Mouse (Mus musculus) forebrain, embryonic 12.5 days (tissue): ENCODE results near the gene Gmps. TPM values are rescaled to one million over a fixed set of nuclear protein-coding genes. Genes with fewer than 3 reads are reported as not detected.

Experiments
- ATAC-seq: fragments of 200-750 bp; cut with Nextera tagmentation; 2 replicates; pipeline ENCODE4 v1.8.0; 2017; ENCODE audit warnings: moderate TSS enrichment; ENCODE audit not compliant: low FRiP score
- H3K27ac ChIP-seq: fragments of 300-500 bp; sonication (generic); 2 replicates; pipeline ENCODE4 v1.5.1; 2016; ENCODE audit warnings: mild to moderate bottlenecking
- H3K27me3 ChIP-seq: fragments of 300-500 bp; sonication (generic); 2 replicates; pipeline ENCODE4 v1.6.1; 2016; ENCODE audit warnings: mild to moderate bottlenecking
- H3K36me3 ChIP-seq: fragments of 300-500 bp; sonication (generic); replicated peaks from 2 replicates; pipeline ENCODE4 v1.6.1; 2016; ENCODE audit warnings: mild to moderate bottlenecking
- H3K4me1 ChIP-seq: fragments of 300-500 bp; sonication (generic); 2 replicates; pipeline ENCODE4 v1.6.1; 2016
- H3K4me2 ChIP-seq: fragments of 300-500 bp; sonication (generic); 2 replicates; pipeline ENCODE4 v1.6.1; 2016; ENCODE audit warnings: mild to moderate bottlenecking, moderate library complexity
- H3K4me3 ChIP-seq: fragments of 300-500 bp; sonication (generic); replicated peaks from 2 replicates; pipeline ENCODE4 v1.5.1; 2016; ENCODE audit warnings: mild to moderate bottlenecking
- H3K9ac ChIP-seq: fragments of 300-500 bp; sonication (generic); 2 replicates; pipeline ENCODE4 v1.6.1; 2016; ENCODE audit warnings: mild to moderate bottlenecking
- H3K9me3 ChIP-seq: fragments of 300-500 bp; sonication (generic); 2 replicates; pipeline ENCODE4 v1.6.1; 2016
- WGBS: fragments of 180-500 bp; shearing (Covaris S2); methylation state at CpG from one replicate; pipeline ENCODE4 v1.1.7; 2016; 5-methylcytosine and 5-hydroxymethylcytosine counted together
- polyA plus RNA-seq: library from polyadenylated mRNA; unstranded; fragments of >200 nt; fragmentation: Nextera tagmentation; extraction: Ambion mirVana; gene quantifications from 2 replicates; pipeline ENCODE4 v1.2.1, GENCODE M21; 2016

Gmps gene
- polyA plus RNA-seq: 63.4 and 68.1 TPM in 2 replicates

DNA sequence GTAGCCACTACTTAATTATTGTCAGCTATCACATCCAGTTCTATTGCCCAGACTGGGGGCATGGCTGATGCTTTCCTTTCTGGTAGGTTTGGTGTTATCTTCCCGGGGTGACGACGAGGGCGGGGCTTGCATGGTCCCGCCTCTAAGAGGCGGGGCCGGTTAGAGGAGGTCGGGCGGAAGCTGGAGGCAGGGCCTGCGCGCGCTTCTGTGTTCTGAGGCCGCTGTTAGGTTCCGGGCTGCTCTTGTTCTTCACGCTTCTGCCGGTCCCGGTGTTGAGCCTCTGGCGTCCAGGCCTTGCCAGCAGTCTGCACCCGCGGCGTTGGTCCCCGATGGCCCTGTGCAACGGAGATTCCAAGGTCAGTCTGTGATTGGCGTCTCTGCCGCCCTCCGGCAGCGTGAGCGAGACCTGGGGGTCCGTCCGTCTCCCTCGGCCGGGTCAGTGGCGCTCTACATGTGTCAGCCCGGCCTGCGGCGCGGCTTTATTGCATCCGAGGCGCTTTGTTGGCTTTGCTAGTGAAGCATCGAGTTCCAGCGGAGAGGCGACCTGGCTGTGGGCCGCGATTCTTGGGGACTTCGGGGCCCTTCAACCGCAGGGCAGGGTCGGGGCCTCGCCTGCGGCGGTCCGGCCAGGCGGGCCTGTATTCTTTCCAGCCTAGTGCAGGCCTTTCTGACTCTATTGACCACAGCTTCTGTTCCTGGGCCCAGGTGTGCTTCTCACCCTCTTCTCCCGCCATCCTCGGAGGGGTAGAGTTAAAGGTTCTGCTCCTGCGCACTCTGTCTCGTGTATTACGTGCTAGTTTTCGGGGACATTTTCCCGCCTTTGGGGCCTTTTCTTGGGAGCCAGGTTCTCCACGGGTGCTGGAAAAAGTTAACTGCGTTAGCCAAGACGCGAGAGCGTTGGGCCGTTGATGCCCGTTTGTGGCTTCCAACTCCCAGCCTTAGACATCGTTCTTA lies at the start of gene Gmps:
Gene Gmps (plus strand): TSS at position 152 of the 954 bp plus-strand sequence.
- no peaks in the 10 kb centered on the region; the same call in 1 of the 2 replicates for H3K27me3 ChIP-seq
- peak; percentile 99 for ATAC-seq
- peak within 1 kb of the TSS; percentile 85 for H3K27ac ChIP-seq
- peaks cover 11% of the 10 kb centered on the region for H3K36me3 ChIP-seq
- peak within 1 kb of the TSS; percentile 76 for H3K4me2 ChIP-seq
- H3K9me3 ChIP-seq: no peaks in the 10 kb centered on the region
- H3K4me3 ChIP-seq: peak within 1 kb of the TSS; percentile 89
- peaks cover 14% of the 10 kb centered on the region for H3K4me1 ChIP-seq
- under 1% methylated on average over 67 of the region's 67 CpGs for WGBS
- peak within 1 kb of the TSS; percentile 90 for H3K9ac ChIP-seq

DNA sequence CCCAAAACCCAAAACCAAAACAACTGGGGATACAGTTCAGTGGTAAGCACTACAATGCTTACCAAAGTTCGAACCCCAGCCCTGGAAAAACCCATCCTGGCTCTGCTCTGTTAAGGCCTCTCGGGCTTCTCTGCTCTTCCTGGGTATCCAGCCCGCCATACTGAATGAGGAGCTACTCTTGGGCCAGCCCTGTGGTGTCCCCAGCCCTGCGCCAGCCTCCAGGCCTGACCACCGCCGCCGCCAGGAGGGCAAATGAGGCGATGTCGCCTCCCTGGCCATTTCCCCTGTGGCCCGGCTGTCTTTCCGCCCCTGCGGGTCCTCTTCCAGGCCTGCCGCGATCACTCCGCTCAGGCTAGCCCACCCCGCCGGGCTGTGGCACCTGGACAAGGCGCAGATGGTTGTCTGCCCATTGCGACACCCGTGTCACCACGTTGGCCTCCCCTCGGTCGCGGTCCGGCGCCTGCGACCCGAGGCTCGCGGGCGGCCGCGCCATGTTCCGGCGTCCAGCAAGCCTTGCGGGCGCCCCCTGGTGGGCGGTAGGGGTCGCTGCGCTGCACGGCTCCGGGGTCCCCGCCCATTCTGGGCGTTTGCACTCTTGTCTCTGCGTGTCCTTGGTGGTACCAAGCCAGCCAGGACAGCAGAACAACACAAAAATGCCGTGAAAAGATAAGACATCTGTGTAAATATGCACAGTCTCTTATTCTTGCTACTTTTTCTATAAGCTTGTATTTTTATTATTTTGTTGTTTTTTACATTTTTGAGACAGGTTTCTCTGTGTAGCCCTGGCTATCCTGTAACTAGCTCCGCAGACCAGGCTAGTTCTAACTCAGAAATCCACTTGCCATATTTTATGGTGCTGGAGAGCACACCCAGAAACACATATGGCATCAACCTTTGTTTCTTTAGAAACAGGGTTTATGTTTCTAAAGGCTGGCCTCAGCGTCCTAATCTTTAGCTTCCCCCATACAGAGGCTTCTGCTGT lies 46.7 kb upstream of the Gmps start, which contains the start of gene E130311K13Rik:
Gene E130311K13Rik (minus strand): TSS at position 595 of the 982 bp plus-strand sequence.
- no peaks in the 10 kb centered on the region for H3K27me3 ChIP-seq
- 4% methylated on average over 48 of the region's 48 CpGs for WGBS
- peak within 1 kb of the TSS; percentile 66 for H3K4me3 ChIP-seq
- H3K4me2 ChIP-seq: peak within 1 kb of the TSS; percentile 65
- H3K36me3 ChIP-seq: no peaks in the 10 kb centered on the region
- H3K9me3 ChIP-seq: no peaks in the 10 kb centered on the region
- ATAC-seq: peak; percentile 96
- H3K4me1 ChIP-seq: peaks cover 3% of the 10 kb centered on the region; the same call in 1 of the 2 replicates
- H3K9ac ChIP-seq: peak within 1 kb of the TSS; percentile 86
- peak within 1 kb of the TSS; percentile 73; the same call in 1 of the 2 replicates for H3K27ac ChIP-seq

DNA sequence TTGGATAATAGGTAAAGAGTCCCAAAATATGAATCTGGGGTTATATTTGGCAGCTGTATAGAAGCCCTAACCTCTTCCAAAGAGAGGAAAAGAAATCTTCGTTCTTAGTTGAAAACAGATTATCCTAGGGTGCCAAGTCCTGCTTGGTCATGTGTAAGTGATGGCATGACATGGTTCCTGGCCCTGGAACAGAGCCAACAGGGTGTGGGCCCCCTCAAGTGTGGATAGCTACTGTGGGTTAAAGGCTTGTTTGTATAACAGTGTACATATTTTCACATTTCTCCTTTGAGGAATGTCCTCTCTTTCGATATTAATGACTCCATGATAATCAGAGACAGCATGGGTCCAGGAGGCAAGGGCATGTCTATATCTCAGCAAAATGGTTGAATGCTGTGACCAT lies 37.0 kb upstream of the Gmps start:
- Histone ChIP-seq H3K27me3 (no peaks in the 10 kb centered on the region), H3K4me2 (no peak overlapping the region), H3K9me3 (no peaks in the 10 kb centered on the region), H3K4me3 (no peak overlapping the region), H3K9ac (no peak overlapping the region), H3K27ac (no peak overlapping the region), H3K4me1 (no peaks in the 10 kb centered on the region), H3K36me3 (no peaks in the 10 kb centered on the region)
- WGBS: 85% methylated on average over 2 of the region's 2 CpGs
- no peak for ATAC-seq

DNA sequence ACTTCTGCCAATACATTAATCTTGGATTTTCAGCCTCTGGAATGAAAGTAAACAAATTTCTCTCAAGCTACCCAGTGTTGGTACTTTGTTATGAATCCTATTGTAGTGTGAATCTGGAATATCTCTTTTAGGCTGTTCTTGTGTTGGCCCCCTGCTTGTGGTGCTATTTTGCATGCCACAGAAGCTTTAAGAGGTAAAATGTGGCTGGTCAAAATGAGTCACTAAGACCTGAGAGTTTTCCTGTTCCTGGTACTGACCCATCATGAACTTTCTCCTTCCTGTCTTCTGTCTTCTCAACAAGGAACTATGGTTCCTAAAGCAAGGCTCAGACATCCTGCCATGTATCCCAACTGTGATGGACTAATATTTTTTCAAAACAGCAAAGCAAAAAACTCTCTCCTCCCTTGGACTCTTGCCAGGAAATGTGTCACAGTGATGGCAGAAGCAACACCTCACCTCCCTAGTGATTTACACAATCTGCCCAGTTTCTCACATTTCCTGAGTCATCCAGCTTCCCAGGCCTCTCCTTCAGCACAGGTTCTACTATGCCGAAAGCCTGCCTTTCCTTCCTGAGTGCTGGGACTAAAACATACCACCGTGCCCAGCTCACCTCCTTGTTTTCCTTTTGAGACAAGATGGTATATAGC lies 34.6 kb upstream of the Gmps start:
- no peaks in the 10 kb centered on the region for H3K27me3 ChIP-seq
- no peak overlapping the region for H3K4me3 ChIP-seq
- H3K4me1 ChIP-seq: no peaks in the 10 kb centered on the region
- ATAC-seq: no peak
- 85% methylated on average over 2 of the region's 2 CpGs for WGBS
- H3K9ac ChIP-seq: no peak overlapping the region
- no peak overlapping the region for H3K27ac ChIP-seq
- H3K4me2 ChIP-seq: no peak overlapping the region
- H3K9me3 ChIP-seq: no peaks in the 10 kb centered on the region
- H3K36me3 ChIP-seq: no peaks in the 10 kb centered on the region

DNA sequence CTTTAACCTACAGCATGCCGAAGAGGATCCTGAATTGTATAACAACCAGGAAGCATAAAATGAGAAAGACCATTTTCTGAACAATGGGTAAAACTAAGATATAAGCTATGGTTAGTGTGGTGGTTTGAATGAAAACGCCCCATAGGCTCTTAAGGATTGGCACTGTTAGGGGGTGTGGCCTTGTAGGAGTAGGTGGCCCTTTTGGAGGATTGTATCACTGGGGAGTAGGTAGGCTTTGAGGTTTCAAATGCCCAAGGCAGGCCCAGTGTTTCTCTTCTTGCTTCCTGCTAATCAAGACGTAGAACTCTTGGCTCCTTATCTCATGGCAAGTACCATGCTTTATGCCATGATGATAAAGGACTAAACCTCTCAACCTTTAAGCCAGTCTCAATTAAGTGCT lies 26.1 kb upstream of the Gmps start:
- ATAC-seq: no peak
- no peak overlapping the region for H3K9ac ChIP-seq
- no peaks in the 10 kb centered on the region for H3K9me3 ChIP-seq
- no peak overlapping the region for H3K4me3 ChIP-seq
- H3K27me3 ChIP-seq: no peaks in the 10 kb centered on the region
- H3K27ac ChIP-seq: no peak overlapping the region
- 88% methylated on average over 3 of the region's 3 CpGs for WGBS
- H3K4me2 ChIP-seq: no peak overlapping the region
- no peaks in the 10 kb centered on the region for H3K4me1 ChIP-seq
- H3K36me3 ChIP-seq: 0 out of 2 replicates have a peak, but pooled peaks cover 3% of the 10 kb centered on the region

DNA sequence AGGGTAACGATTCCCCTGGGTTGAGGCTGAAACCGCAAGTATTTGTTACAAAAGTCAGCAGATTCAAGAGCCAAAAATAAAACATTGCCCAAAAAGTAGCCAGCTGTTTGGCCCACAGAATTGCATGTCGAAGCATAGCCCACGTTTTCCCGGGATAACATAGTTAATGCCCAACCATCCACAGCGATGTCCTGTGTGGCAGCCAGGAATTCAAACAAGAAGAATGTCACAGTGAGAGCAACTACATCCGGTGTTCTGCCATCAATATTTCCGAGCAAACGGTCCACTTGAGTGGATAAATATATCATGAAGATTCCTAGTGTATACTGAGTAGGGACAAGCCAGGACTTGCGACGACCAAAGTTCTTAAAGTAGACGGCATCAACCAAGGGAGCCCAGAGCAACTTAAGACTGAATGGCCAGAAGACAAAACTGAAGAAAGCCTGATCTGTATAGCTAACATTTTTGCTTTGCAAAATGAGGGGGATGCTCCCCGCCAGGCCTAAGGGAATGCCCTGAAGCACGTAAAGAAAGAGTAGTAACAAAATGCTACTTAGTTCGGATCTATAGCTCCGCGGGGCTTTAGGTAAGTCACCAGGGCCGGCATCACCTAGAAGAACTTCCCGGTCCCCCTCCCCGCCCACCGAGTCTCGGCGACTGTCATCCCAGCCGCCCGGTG lies 12.3 kb upstream of the Gmps start:
- peak overlapping the region; percentile 81 for H3K4me3 ChIP-seq
- peak overlapping the region; percentile 85 for H3K9ac ChIP-seq
- H3K27ac ChIP-seq: peak overlapping the region; percentile 87; the same call in 1 of the 2 replicates
- peaks cover 25% of the 10 kb centered on the region for H3K4me1 ChIP-seq
- H3K36me3 ChIP-seq: no peaks in the 10 kb centered on the region
- H3K4me2 ChIP-seq: peak overlapping the region; percentile 90
- no peak for ATAC-seq
- WGBS: 10% methylated on average over 25 of the region's 25 CpGs
- H3K9me3 ChIP-seq: no peaks in the 10 kb centered on the region
- H3K27me3 ChIP-seq: peaks cover 9% of the 10 kb centered on the region

DNA sequence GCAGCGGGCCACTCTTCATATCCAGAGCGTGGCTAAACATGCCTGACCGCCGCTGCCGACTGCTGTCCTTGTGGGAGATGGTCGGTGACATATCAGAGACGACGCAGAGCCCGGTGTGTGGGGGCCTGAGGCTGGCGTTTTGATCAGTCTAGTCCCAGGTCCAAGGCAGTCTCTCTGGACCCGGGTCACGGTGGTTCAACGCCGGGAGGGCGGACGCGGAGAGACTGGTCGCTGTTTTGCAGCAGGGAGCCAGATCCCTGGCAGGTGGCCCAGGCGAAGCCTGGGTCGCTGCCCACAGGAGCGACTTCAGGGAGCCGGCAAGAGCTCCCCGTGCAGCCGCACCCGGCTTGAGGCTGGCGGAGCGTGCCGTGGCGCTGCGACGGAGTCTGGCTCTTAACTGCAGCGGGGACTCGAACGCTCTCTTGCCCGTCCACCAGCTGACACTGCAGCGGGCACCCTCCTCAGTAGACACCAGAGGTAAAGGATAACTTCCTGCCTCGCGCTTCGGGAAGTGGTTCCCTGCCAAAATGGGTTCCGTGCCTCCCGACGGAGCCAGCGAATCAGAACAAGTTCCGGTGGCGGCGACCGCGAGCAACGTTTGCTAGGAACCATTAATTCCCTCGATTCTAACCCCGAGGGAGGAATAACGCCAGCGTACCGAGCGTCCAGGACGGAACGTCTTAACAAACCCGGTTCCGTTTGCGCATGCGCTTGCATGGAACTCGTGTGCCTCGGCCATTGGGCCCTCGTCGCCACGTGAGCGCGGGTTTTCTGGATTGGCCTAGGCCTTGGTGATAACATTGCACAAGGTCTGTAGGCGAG lies 11.6 kb upstream of the Gmps start, which contains the start of gene Slc33a1:
Gene Slc33a1 (minus strand): TSS at position 669 of the 822 bp plus-strand sequence.
- peak; percentile 98 for ATAC-seq
- H3K4me2 ChIP-seq: peak within 1 kb of the TSS; percentile 90
- peak within 1 kb of the TSS; percentile 85 for H3K9ac ChIP-seq
- H3K4me3 ChIP-seq: peak within 1 kb of the TSS; percentile 81
- H3K4me1 ChIP-seq: peaks cover 25% of the 10 kb centered on the region
- WGBS: under 1% methylated on average over 68 of the region's 69 CpGs
- no peaks in the 10 kb centered on the region for H3K9me3 ChIP-seq
- peaks cover 9% of the 10 kb centered on the region for H3K27me3 ChIP-seq
- peak within 1 kb of the TSS; percentile 87 for H3K27ac ChIP-seq
- H3K36me3 ChIP-seq: no peaks in the 10 kb centered on the region

DNA sequence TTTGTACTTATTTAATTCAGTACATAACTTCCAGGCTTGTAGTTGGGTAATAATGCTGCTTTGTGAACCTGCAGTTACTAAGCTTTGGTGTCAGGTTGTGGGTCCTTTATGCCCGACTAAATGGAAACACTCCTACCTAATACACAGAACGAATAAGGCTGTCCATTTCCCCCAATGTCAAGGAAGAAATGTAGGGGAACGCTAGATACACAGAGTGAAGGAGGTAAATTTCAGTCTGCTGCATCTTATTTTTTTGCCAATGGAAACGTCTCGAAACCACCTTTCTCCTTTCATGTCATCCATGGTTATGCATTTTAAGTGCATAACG lies 11.0 kb upstream of the Gmps start:
- peaks cover 25% of the 10 kb centered on the region for H3K4me1 ChIP-seq
- peak overlapping the region; percentile 81 for H3K4me3 ChIP-seq
- peaks cover 9% of the 10 kb centered on the region for H3K27me3 ChIP-seq
- WGBS: 77% methylated on average over 6 of the region's 6 CpGs
- ATAC-seq: no peak
- peak overlapping the region; percentile 90 for H3K4me2 ChIP-seq
- H3K27ac ChIP-seq: no peak overlapping the region; the same call in 1 of the 2 replicates
- no peaks in the 10 kb centered on the region for H3K36me3 ChIP-seq
- 0 out of 2 replicates have a peak overlapping the region, but pooled peaks have one; percentile 85 for H3K9ac ChIP-seq
- H3K9me3 ChIP-seq: no peaks in the 10 kb centered on the region

DNA sequence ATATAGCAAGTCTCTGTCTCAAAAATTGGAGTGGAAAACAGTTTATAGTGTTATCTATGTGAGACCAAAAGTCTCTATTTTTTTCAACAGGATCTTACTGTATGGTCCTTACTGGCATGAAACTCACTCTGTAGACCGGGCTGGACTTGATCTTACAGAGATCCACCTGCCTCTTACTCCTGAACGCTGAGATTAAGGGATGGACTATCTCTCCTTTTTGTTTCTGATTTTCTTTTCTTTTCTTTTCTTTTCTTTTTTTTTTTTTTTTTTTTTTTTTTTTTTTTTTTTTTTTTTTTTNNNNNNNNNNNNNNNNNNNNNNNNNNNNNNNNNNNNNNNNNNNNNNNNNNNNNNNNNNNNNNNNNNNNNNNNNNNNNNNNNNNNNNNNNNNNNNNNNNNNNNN lies 10.0 kb upstream of the Gmps start:
- Histone ChIP-seq H3K4me3 (no peak overlapping the region), H3K27me3 (peaks cover 9% of the 10 kb centered on the region), H3K9ac (no peak overlapping the region), H3K27ac (no peak overlapping the region), H3K9me3 (no peaks in the 10 kb centered on the region), H3K4me2 (no peak overlapping the region), H3K4me1 (peaks cover 25% of the 10 kb centered on the region), H3K36me3 (no peaks in the 10 kb centered on the region)
- no peak for ATAC-seq
- WGBS: 74% methylated on average over 2 of the region's 2 CpGs

DNA sequence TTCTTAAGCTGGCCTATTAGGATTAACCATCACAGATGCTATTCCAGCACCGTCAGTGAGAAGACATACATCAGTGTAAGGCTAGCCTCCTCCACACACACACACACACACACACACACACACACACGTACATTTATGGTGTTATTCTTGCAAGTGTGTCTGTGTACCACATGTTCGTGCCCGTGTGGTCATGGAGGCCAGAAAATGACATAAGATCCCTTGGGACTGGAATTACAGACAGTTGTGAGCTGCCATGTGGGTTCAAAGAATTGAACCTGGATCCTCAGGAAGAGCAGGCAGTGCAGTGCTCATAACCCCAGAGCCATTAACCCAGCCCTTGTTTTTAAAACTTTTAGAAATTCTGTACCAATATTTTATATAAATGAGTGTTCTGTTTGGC lies 2.0 kb downstream of the Gmps start:
- no peak for ATAC-seq
- Histone ChIP-seq H3K4me3 (no peak overlapping the region), H3K27me3 (no peaks in the 10 kb centered on the region), H3K9me3 (no peaks in the 10 kb centered on the region), H3K27ac (no peak overlapping the region), H3K4me1 (peaks cover 14% of the 10 kb centered on the region), H3K9ac (no peak overlapping the region), H3K4me2 (peak overlapping the region; percentile 76), H3K36me3 (peaks cover 22% of the 10 kb centered on the region)
- 81% methylated on average over 4 of the region's 4 CpGs for WGBS
